Mouse (Mus musculus): ENCODE data around the gene Pld1. TPM values are rescaled to one million over a fixed set of nuclear protein-coding genes. Genes with fewer than 3 reads are reported as not detected.

Pld1 gene
- polyA plus RNA-seq, 2 experiments, result 6.4 to 6.8 TPM

DNA sequence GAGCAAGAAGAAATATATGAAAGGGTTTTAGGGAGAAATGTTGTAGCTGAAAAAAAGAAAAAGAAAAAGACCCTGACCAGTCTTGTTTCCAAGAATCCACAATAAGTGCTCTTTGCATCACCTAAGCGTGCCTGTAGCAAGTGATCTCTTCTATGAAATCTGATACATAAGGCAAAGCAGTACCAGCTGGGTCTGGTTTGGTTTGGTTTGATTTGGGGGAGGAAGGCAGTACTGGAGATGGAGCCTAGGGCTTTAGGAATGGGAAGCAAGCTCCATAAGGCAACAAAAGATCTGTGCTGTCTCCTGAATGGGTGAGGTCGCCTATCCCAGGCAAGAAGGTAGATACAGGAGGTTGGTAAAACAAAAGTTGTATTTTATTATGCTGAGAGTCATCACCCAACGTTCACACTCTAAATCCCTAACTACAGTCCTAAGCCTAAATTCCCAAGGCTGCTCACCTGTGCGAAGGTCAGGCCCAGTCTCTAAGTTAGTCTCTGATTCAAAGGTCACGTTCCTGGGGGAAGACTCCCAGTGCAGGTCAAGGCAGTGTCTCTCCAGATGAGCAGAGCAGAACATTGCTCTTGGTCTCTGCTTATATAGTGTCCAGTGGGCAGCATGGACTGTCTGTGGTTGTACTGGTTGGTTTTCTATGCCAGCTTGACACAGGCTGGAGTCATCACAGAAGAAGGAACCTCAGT is 10.8 kb downstream of the Pld1 start:
- DNase-seq (ENCODE audit: low spot score), result no peak
- Histone ChIP-seq H3K36me3 (ENCODE audit: control insufficient read depth, insufficient read depth, low read length) (no peaks in the 10 kb centered on the region), H3K27ac (replicated peaks; ENCODE audit: low read depth, low read length) (no peak overlapping the region), H3K27me3 (ENCODE audit: control insufficient read depth, insufficient read depth, low read length) (no peaks in the 10 kb centered on the region), H3K9ac (ENCODE audit: low read depth, low read length, severe bottlenecking) (no peak overlapping the region), H3K4me2 (replicated peaks; ENCODE audit: low read depth, low read length, severe bottlenecking) (no peak overlapping the region), H3K9me3 (ENCODE audit: control insufficient read depth, low read length) (no peaks in the 10 kb centered on the region), H3K4me3 (replicated peaks; ENCODE audit: low read length) (no peak overlapping the region), H3K4me1 (ENCODE audit: control insufficient read depth, insufficient read depth, low read length) (peaks cover 4% of the 10 kb centered on the region; the same call in 1 of the 2 replicates)
- no peak for TF ChIP-seq POLR2A (IDR thresholded peaks at IDR 0.05; ENCODE audit: borderline replicate concordance, extremely low read depth, insufficient read depth, insufficient read length)
- no peak for ATAC-seq (ENCODE audit: low FRiP score, low read depth)
- 70% methylated on average over 5 of the region's 5 CpGs for WGBS

DNA sequence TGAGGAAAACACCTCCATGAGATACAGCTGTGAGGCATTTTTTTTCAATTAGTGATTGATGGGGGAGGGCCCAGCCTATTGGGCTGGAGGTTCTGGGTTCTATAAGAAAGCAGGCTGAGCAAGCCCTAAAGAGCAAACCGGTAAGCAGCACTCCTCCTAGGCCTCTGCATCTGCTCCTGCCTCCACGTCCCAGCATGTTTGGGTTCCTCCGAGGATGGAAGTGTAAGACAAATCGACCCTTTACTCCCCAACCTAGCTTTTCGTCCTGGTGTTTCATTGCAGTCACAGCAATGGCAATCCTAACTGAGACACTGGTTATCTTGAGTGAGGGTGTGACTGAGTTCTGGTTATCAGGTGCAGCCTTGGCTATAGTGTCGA is 11.4 kb downstream of the Pld1 start:
- peaks cover 4% of the 10 kb centered on the region; the same call in 1 of the 2 replicates for H3K4me1 ChIP-seq (ENCODE audit: control insufficient read depth, insufficient read depth, low read length)
- H3K9ac ChIP-seq (ENCODE audit: low read depth, low read length, severe bottlenecking), result no peak overlapping the region
- TF ChIP-seq POLR2A (IDR thresholded peaks at IDR 0.05; ENCODE audit: borderline replicate concordance, extremely low read depth, insufficient read depth, insufficient read length), result no peak
- no peak for DNase-seq (ENCODE audit: low spot score)
- no peak overlapping the region for H3K4me2 ChIP-seq (replicated peaks; ENCODE audit: low read depth, low read length, severe bottlenecking)
- WGBS, result 74% methylated on average over 6 of the region's 6 CpGs
- no peak overlapping the region for H3K4me3 ChIP-seq (replicated peaks; ENCODE audit: low read length)
- H3K36me3 ChIP-seq (ENCODE audit: control insufficient read depth, insufficient read depth, low read length), result no peaks in the 10 kb centered on the region
- H3K27ac ChIP-seq (replicated peaks; ENCODE audit: low read depth, low read length), result no peak overlapping the region
- no peaks in the 10 kb centered on the region for H3K9me3 ChIP-seq (ENCODE audit: control insufficient read depth, low read length)
- no peaks in the 10 kb centered on the region for H3K27me3 ChIP-seq (ENCODE audit: control insufficient read depth, insufficient read depth, low read length)
- no peak for ATAC-seq (ENCODE audit: low FRiP score, low read depth)

DNA sequence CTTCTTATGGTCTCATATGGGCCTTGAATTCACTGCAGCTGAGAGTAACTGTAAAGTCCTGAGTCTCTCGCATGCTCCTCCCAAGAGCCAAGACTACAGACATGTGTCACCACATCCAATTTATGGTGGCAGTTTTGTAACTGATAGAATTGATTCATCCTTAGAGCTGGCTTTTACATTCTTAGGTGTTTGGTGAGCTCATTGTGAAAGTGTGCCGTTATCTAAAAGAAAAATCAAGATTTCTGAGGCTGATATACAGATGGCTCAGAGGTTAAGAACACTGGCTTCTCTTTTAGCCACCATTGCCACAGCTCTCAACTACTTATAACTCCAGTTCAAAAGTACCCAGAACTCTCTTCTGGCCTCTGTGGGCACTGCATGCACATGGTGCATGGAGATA is 12.2 kb downstream of the Pld1 start:
- H3K9me3 ChIP-seq (ENCODE audit: control insufficient read depth, low read length), result no peaks in the 10 kb centered on the region
- H3K4me2 ChIP-seq (replicated peaks; ENCODE audit: low read depth, low read length, severe bottlenecking), result no peak overlapping the region
- DNase-seq (ENCODE audit: low spot score) (no peak), ATAC-seq (ENCODE audit: low FRiP score, low read depth) (no peak)
- no peaks in the 10 kb centered on the region for H3K36me3 ChIP-seq (ENCODE audit: control insufficient read depth, insufficient read depth, low read length)
- no peaks in the 10 kb centered on the region for H3K27me3 ChIP-seq (ENCODE audit: control insufficient read depth, insufficient read depth, low read length)
- 88% methylated on average over 2 of the region's 2 CpGs for WGBS
- H3K4me1 ChIP-seq (ENCODE audit: control insufficient read depth, insufficient read depth, low read length), result peaks cover 4% of the 10 kb centered on the region; the same call in 1 of the 2 replicates
- H3K9ac ChIP-seq (ENCODE audit: low read depth, low read length, severe bottlenecking), result no peak overlapping the region
- no peak overlapping the region for H3K4me3 ChIP-seq (replicated peaks; ENCODE audit: low read length)
- TF ChIP-seq POLR2A (IDR thresholded peaks at IDR 0.05; ENCODE audit: borderline replicate concordance, extremely low read depth, insufficient read depth, insufficient read length), result no peak
- no peak overlapping the region for H3K27ac ChIP-seq (replicated peaks; ENCODE audit: low read depth, low read length)

DNA sequence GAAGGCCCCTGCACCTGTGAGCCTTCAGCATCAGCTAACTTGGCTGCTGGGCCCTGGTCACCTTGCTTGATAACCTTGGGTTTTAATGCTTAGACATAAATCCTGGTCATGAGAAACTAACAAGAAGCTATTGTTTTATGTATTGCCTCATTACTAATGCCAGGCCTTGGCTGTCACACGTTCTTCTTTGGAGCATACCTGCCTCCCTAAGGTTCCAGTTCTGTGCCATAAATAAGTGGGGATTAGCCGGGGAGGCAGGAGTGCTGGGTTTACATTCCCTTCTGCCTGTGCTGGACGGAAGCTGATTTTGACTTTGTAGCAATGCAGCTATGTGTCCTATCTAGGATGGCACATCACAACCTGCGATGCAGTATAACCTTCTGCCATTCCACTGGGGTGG is 13.2 kb downstream of the Pld1 start:
- no peak for TF ChIP-seq POLR2A (IDR thresholded peaks at IDR 0.05; ENCODE audit: borderline replicate concordance, extremely low read depth, insufficient read depth, insufficient read length)
- peaks cover 4% of the 10 kb centered on the region; the same call in 1 of the 2 replicates for H3K4me1 ChIP-seq (ENCODE audit: control insufficient read depth, insufficient read depth, low read length)
- no peak for ATAC-seq (ENCODE audit: low FRiP score, low read depth)
- H3K9me3 ChIP-seq (ENCODE audit: control insufficient read depth, low read length), result no peaks in the 10 kb centered on the region
- H3K4me3 ChIP-seq (replicated peaks; ENCODE audit: low read length), result no peak overlapping the region
- WGBS, result 73% methylated on average over 4 of the region's 4 CpGs
- H3K36me3 ChIP-seq (ENCODE audit: control insufficient read depth, insufficient read depth, low read length), result no peaks in the 10 kb centered on the region
- H3K9ac ChIP-seq (ENCODE audit: low read depth, low read length, severe bottlenecking), result no peak overlapping the region
- no peaks in the 10 kb centered on the region for H3K27me3 ChIP-seq (ENCODE audit: control insufficient read depth, insufficient read depth, low read length)
- no peak for DNase-seq (ENCODE audit: low spot score)
- no peak overlapping the region for H3K27ac ChIP-seq (replicated peaks; ENCODE audit: low read depth, low read length)
- no peak overlapping the region for H3K4me2 ChIP-seq (replicated peaks; ENCODE audit: low read depth, low read length, severe bottlenecking)

DNA sequence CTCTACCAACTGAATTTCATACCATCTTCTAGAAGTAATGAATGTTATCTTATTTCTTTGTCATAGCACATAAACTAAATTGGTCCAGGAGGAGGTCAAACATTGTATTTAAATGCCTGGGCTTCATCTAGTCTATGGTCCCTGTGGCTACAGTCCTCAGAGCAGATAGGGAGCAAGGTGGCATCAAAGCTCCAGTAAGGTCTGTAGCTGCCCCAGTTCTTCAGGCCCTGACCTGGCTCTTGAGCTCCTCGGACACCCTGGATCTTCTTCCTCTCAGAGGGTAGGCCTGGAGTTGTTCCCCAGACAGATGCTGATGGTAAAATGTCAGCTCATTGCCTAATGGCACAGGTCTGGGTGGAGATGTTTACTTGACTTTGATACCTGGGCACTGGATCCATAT is 17.5 kb downstream of the Pld1 start:
- no peak overlapping the region for H3K4me2 ChIP-seq (replicated peaks; ENCODE audit: low read depth, low read length, severe bottlenecking)
- no peaks in the 10 kb centered on the region for H3K9me3 ChIP-seq (ENCODE audit: control insufficient read depth, low read length)
- no peak for TF ChIP-seq POLR2A (IDR thresholded peaks at IDR 0.05; ENCODE audit: borderline replicate concordance, extremely low read depth, insufficient read depth, insufficient read length)
- no peak overlapping the region for H3K4me3 ChIP-seq (replicated peaks; ENCODE audit: low read length)
- DNase-seq (ENCODE audit: low spot score), result no peak
- no peak overlapping the region for H3K27ac ChIP-seq (replicated peaks; ENCODE audit: low read depth, low read length)
- H3K9ac ChIP-seq (ENCODE audit: low read depth, low read length, severe bottlenecking), result no peak overlapping the region
- H3K27me3 ChIP-seq (ENCODE audit: control insufficient read depth, insufficient read depth, low read length), result no peaks in the 10 kb centered on the region
- ATAC-seq (ENCODE audit: low FRiP score, low read depth), result no peak
- no peaks in the 10 kb centered on the region for H3K36me3 ChIP-seq (ENCODE audit: control insufficient read depth, insufficient read depth, low read length)
- H3K4me1 ChIP-seq (ENCODE audit: control insufficient read depth, insufficient read depth, low read length), result no peaks in the 10 kb centered on the region
- WGBS, result 89% methylated on average over 1 of the region's 1 CpGs
